Mouse (Mus musculus) inflammation-experienced regulatory T-cells, adult 16 weeks (primary cell): ENCODE measurements around the gene Napepld. TPM values are rescaled to one million over a fixed set of nuclear protein-coding genes. Genes with fewer than 3 reads are reported as not detected.

Experiments
- polyA plus RNA-seq: library from polyadenylated mRNA; unstranded; fragments of 100-300 nt; shearing (Covaris generic); gene quantifications from one replicate; pipeline ENCODE4 v1.2.1, GENCODE M21; 2017

Gene Napepld
- 3.0 TPM for polyA plus RNA-seq

DNA sequence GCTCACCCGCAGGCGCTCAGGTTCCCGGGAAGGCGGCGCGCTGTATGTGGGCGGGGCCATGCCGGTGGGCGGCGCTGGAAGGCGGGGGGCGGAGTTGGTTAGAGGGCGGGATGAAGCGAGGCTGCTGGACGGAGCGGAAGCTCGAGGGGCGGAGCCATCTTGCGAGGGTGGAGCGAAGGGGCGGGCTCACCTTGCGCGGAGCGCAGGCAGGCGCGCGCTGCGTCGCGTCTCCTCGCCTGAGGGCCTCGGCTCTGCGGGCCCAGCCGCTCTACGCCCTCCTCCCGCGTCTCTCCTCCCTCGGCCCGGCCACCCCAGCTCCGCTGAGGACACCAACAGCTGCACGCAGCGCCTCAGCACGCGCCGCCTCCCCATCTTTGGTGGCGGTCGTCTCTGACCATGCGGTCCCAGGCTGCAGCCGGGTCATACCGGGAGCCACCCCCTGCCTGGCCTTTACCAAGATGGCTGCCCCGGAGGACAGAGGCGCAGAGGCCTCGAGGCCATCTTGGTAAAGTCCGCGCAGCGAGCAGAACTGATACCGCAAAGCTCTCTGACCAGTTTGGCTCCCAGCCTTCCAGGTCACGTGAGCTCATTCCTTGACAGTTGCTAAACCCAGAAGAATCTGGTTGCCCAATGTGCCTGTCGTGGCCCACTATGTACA is at the start of gene Napepld:
Napepld (minus strand) TSS at position 46 of the 658 bp plus-strand sequence.

DNA sequence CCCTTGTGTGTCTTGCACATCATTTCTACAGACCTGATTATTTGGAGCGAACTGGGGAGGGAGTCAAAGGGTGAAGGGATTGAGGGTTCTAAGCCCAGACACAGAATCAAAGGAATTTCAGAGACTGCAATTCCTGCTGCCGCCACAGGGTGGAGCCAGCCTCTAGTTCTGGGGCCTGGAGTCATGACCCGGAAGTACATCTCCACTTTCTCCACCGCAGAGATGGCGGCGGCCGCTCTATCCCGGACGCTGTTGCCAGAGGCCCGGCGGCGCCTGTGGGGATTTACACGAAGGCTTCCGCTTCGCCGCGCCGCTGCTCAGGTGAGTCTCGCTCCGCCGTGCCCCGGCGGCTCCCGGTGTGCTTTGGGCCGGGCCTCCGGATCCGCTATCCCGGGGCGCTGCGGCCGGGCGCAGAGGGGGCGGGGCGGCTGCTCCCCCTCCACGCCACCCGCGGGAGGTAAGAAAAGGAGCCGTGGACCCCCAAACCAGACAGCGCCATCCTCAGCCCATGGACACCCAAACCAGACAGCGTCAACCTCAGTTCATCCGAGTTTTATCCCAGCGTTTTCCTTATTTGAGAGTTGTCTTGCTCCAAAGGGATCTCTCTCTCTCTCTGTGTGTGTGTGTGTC is 35.9 kb upstream of the Napepld start, which contains the start of gene Pmpcb:
Pmpcb (plus strand) TSS at position 186 of the 630 bp plus-strand sequence.

DNA sequence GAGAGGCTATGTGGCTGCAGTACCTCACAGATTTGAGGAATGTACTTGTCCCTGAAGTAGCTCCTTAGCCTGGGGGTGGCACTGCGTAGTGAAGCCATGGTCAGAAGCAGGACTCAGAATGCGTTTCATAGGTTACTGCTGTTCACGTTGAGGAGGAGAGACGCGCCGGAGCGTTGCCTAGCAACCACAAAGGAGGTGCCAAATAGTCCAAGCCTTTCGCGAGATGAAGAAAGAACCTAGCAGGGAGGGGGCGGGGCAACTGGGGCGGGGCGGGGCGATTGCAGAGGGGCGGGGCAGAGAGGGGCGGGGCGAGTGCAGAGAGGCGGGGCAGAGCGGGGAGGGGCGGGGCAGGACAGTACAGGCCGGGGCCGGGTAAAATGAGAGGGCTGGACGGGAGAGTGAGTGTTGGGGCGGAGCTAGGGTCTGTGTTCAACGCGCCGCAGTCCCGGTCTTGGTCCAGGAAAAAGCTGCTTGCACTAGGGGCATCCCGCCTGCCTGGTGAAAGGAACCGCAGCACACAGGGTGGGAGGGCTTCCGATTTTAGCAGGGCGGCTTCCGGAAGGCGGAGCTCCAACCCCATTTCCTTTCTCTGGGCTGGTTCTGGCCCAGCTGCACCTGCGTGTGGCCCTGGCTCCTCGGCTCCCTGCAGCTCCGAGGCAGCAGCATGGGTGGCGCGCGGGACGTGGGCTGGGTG is 55.6 kb downstream of the Napepld start, which contains the start of the genes Fbxl13 and Armc10:
Fbxl13 (minus strand) TSS at position 196 of the 694 bp plus-strand sequence.
Armc10 (plus strand) TSS at position 375 of the 694 bp plus-strand sequence.

Other genes starting within 250 kb of the Napepld start
- not detected for gene Lrrc17, start 157.8 kb downstream of the Napepld start, polyA plus RNA-seq
- gene Fbxl13, start 55.8 kb downstream of the Napepld start, polyA plus RNA-seq: not detected
- gene Armc10, start 55.6 kb downstream of the Napepld start, polyA plus RNA-seq: 33.2 TPM
- 60.6 TPM for gene Pmpcb, start 35.7 kb upstream of the Napepld start, polyA plus RNA-seq
- gene Dnajc2, start 83.9 kb upstream of the Napepld start, polyA plus RNA-seq: 50.5 TPM
- 158 TPM for gene Psmc2, start 83.9 kb upstream of the Napepld start, polyA plus RNA-seq
- gene Slc26a5, start 164.2 kb upstream of the Napepld start, polyA plus RNA-seq: not detected